Mouse (Mus musculus) stomach, postnatal 0 days (tissue): ENCODE measurements at regions not wholly inside any gene's neighbourhood (a gene's known extent, or its start where the extent isn't known, plus 50 kb on each side); places are given as distances from the start of the nearest gene placed in this dataset.

Experiments
- CTCF ChIP-seq: IDR thresholded peaks from 2 replicates; pipeline ENCODE4 v1.5.1; 2016; ENCODE audit warnings: antibody characterized with exemption, low read depth, mild to moderate bottlenecking, moderate library complexity
- EP300 ChIP-seq: optimal IDR thresholded peaks from 2 replicates; pipeline ENCODE3; 2016; ENCODE audit warnings: antibody characterized with exemption

GRCm38 (mm10) chr4:47870638-47871019 is 174.3 kb upstream of the Nr4a3 start:
- TF ChIP-seq CTCF, result no peak
- TF ChIP-seq EP300, result no peak
